In genomic region chr6:6197339-6197738, GRCm38 (mm10) we compare ENCODE assay signal across 22 mouse cellular contexts.
"Had no signal": no experiment of that assay in that cellular context is flagged by ENCODE, and none has a peak within 500 bp of the region (broad histone marks: within the 10 kb centered on the region; RNA-seq: fewer than 3 reads in every experiment).

No protein-coding gene starts in this region.

- H3K27ac ChIP-seq: heart, embryonic 13.5 days; heart, embryonic 15.5 days; hindbrain, embryonic 13.5 days; hindbrain, embryonic 15.5 days; hindbrain, postnatal 0 days; kidney, embryonic 15.5 days; kidney, postnatal 0 days; limb, embryonic 13.5 days; limb, embryonic 15.5 days; liver, embryonic 12.5 days; liver, embryonic 14.5 days had no signal

- H3K27me3 ChIP-seq: heart, embryonic 13.5 days; heart, embryonic 15.5 days; hindbrain, embryonic 13.5 days; hindbrain, embryonic 15.5 days; kidney, embryonic 15.5 days; limb, embryonic 13.5 days; limb, embryonic 15.5 days; liver, embryonic 12.5 days had no signal

- H3K4me1 ChIP-seq: heart, embryonic 15.5 days; hindbrain, embryonic 13.5 days; hindbrain, embryonic 15.5 days; liver, embryonic 12.5 days had no signal

- H3K4me3 ChIP-seq: heart, embryonic 13.5 days; heart, embryonic 15.5 days; hindbrain, embryonic 13.5 days; hindbrain, embryonic 15.5 days; kidney, embryonic 15.5 days; limb, embryonic 13.5 days; limb, embryonic 15.5 days; liver, embryonic 12.5 days had no signal

- H3K9me3 ChIP-seq: heart, embryonic 13.5 days; heart, embryonic 15.5 days; hindbrain, embryonic 13.5 days; hindbrain, embryonic 15.5 days; kidney, embryonic 15.5 days; limb, embryonic 15.5 days; liver, embryonic 12.5 days had no signal

- DNase-seq: gastrocnemius, postnatal 14 days; gastrocnemius, postnatal 36 days; heart, adult 18-20 months; heart, postnatal 14 days; heart, postnatal 36 days; kidney, adult 11 months; kidney, adult 2 months; kidney, adult 9 months; kidney, postnatal 14 days; kidney, postnatal 36 days; left cerebral cortex, postnatal 4 days had no signal

- H3K36me3 ChIP-seq: heart, embryonic 15.5 days; hindbrain, embryonic 13.5 days; hindbrain, embryonic 15.5 days; limb, embryonic 15.5 days had no signal
